Mouse (Mus musculus) heart, embryonic 14.5 days (tissue): ENCODE data around the gene Glod4. TPM values are rescaled to one million over a fixed set of nuclear protein-coding genes. Genes with fewer than 3 reads are reported as not detected.

ENCODE experiments used
- ATAC-seq: fragments of 200-750 bp; cut with Nextera tagmentation; 2 replicates; pipeline ENCODE4 v1.8.0; 2017; ENCODE audit warnings: low read depth, moderate TSS enrichment; ENCODE audit not compliant: insufficient number of reproducible peaks, insufficient read depth, low FRiP score
- H3K27ac ChIP-seq, 2 experiments: fragments of 200-500 bp in 1 of 2; fragments of 300-500 bp in 1 of 2; sonication (generic) in 1 of 2; replicated peaks in 1 of 2; 2 replicates each; pipeline ENCODE4 v1.5.1; 2012 to 2014; ENCODE audit warnings: low read depth in 2 of 2, low read length in 2 of 2, control low read depth in 1 of 2, mild to moderate bottlenecking in 1 of 2, mixed read lengths in 1 of 2; ENCODE audit not compliant: control insufficient read depth in 1 of 2, insufficient read depth in 1 of 2
- H3K27me3 ChIP-seq: fragments of 300-500 bp; sonication (generic); 2 replicates; pipeline ENCODE4 v1.6.1; 2014; ENCODE audit warnings: mild to moderate bottlenecking, low read length, control low read depth; ENCODE audit not compliant: control insufficient read depth, insufficient read depth
- H3K36me3 ChIP-seq: fragments of 300-500 bp; sonication (generic); 2 replicates; pipeline ENCODE4 v1.6.1; 2014; ENCODE audit warnings: mild to moderate bottlenecking, control low read depth, low read length, mixed read lengths; ENCODE audit not compliant: control insufficient read depth, insufficient read depth
- H3K4me1 ChIP-seq, 2 experiments: fragments of 200-500 bp in 1 of 2; fragments of 300-500 bp in 1 of 2; sonication (generic) in 1 of 2; 2 replicates each; pipeline ENCODE4 v1.6.1; 2012 to 2014; ENCODE audit warnings: low read length in 2 of 2, control low read depth in 1 of 2, mixed read lengths in 1 of 2; ENCODE audit not compliant: control insufficient read depth in 2 of 2, insufficient read depth in 2 of 2
- H3K4me2 ChIP-seq: fragments of 300-500 bp; sonication (generic); 2 replicates; pipeline ENCODE4 v1.6.1; 2014; ENCODE audit warnings: mild to moderate bottlenecking, low read length
- H3K4me3 ChIP-seq, 2 experiments: fragments of 200-500 bp in 1 of 2; fragments of 300-500 bp in 1 of 2; sonication (generic) in 1 of 2; 2 replicates each; pipeline ENCODE4 v1.5.1; 2012 to 2014; ENCODE audit warnings: low read length in 2 of 2, mild to moderate bottlenecking in 2 of 2, control low read depth in 1 of 2, low read depth in 1 of 2, moderate library complexity in 1 of 2; ENCODE audit not compliant: control insufficient read depth in 1 of 2, insufficient read depth in 1 of 2
- H3K9ac ChIP-seq: fragments of 300-500 bp; sonication (generic); 2 replicates; pipeline ENCODE4 v1.6.1; 2014; ENCODE audit warnings: mild to moderate bottlenecking, low read length
- H3K9me3 ChIP-seq: fragments of 300-500 bp; sonication (generic); 2 replicates; pipeline ENCODE4 v1.6.1; 2016; ENCODE audit warnings: low read length, control low read depth; ENCODE audit not compliant: control insufficient read depth
- WGBS: fragments of 180-500 bp; shearing (Covaris S2); extraction: QIAGEN DNeasy Blood & Tissue Kit; methylation state at CpG from one replicate; pipeline ENCODE4 v1.1.7; 2014; 5-methylcytosine and 5-hydroxymethylcytosine counted together
- polyA plus RNA-seq: library from polyadenylated mRNA; unstranded; fragments of >200 nt; fragmentation: Nextera tagmentation; extraction: Ambion mirVana; gene quantifications from 2 replicates; pipeline ENCODE4 v1.2.1, GENCODE M21; 2014

Gene Glod4
- polyA plus RNA-seq, 1 experiment from 2014 or later = 138 TPM

GRCm38 (mm10) chr11:76170207-76170606 lies 73.3 kb downstream of the Glod4 start:
- Histone ChIP-seq H3K4me1 (no peaks in the 10 kb centered on the region), H3K4me3 (no peak overlapping the region), H3K9ac (no peak overlapping the region), H3K27me3 (no peaks in the 10 kb centered on the region), H3K4me2 (no peak overlapping the region), H3K27ac (no peak overlapping the region), H3K9me3 (no peaks in the 10 kb centered on the region), H3K36me3 (peaks cover 26% of the 10 kb centered on the region)
- no peak for ATAC-seq
- WGBS = 68% methylated on average over 5 of the region's 5 CpGs

- H3K9ac ChIP-seq = no peak overlapping the region
- no peaks in the 10 kb centered on the region for H3K9me3 ChIP-seq
- H3K4me3 ChIP-seq = no peak overlapping the region
- peaks cover 23% of the 10 kb centered on the region for H3K36me3 ChIP-seq
- no peak overlapping the region for H3K27ac ChIP-seq
- ATAC-seq = no peak
- WGBS = 81% methylated on average over 3 of the region's 3 CpGs
- H3K4me1 ChIP-seq = no peaks in the 10 kb centered on the region
- H3K27me3 ChIP-seq = no peaks in the 10 kb centered on the region
- H3K4me2 ChIP-seq = no peak overlapping the region
Observed at GRCm38 (mm10) chr11:76168976-76169375, 74.5 kb downstream of the Glod4 start.

- H3K9me3 ChIP-seq = no peaks in the 10 kb centered on the region
- H3K27ac ChIP-seq = no peak overlapping the region
- H3K4me2 ChIP-seq = no peak overlapping the region
- no peaks in the 10 kb centered on the region for H3K4me1 ChIP-seq
- H3K9ac ChIP-seq = no peak overlapping the region
- H3K4me3 ChIP-seq = no peak overlapping the region
- no peaks in the 10 kb centered on the region for H3K27me3 ChIP-seq
- peaks cover 24% of the 10 kb centered on the region for H3K36me3 ChIP-seq
- ATAC-seq = no peak
- WGBS = 30% methylated on average over 5 of the region's 5 CpGs
Observed at GRCm38 (mm10) chr11:76167079-76167765, 76.3 kb downstream of the Glod4 start.

GRCm38 (mm10) chr11:76166657-76167056 lies 76.9 kb downstream of the Glod4 start:
- H3K36me3 ChIP-seq = peaks cover 20% of the 10 kb centered on the region
- no peaks in the 10 kb centered on the region for H3K27me3 ChIP-seq
- no peak overlapping the region for H3K4me2 ChIP-seq
- H3K9ac ChIP-seq = no peak overlapping the region
- WGBS = 91% methylated on average over 4 of the region's 4 CpGs
- H3K4me3 ChIP-seq = no peak overlapping the region
- no peaks in the 10 kb centered on the region for H3K4me1 ChIP-seq
- H3K9me3 ChIP-seq = no peaks in the 10 kb centered on the region
- no peak for ATAC-seq
- H3K27ac ChIP-seq = no peak overlapping the region

GRCm38 (mm10) chr11:76160251-76160650 lies 83.3 kb downstream of the Glod4 start:
- Histone ChIP-seq H3K27me3 (no peaks in the 10 kb centered on the region), H3K36me3 (peaks cover 48% of the 10 kb centered on the region), H3K27ac (no peak overlapping the region), H3K9ac (no peak overlapping the region), H3K4me3 (no peak overlapping the region), H3K4me1 (peaks cover 0 to 7% of the 10 kb centered on the region in 2 experiments; a peak in 3 of 4 replicates), H3K9me3 (no peaks in the 10 kb centered on the region), H3K4me2 (no peak overlapping the region)
- 41% methylated on average over 6 of the region's 6 CpGs for WGBS
- no peak for ATAC-seq

GRCm38 (mm10) chr11:76158375-76158774 lies 85.2 kb downstream of the Glod4 start:
- H3K9me3 ChIP-seq = no peaks in the 10 kb centered on the region
- H3K27ac ChIP-seq = no peak overlapping the region
- H3K36me3 ChIP-seq = peaks cover 55% of the 10 kb centered on the region
- H3K4me3 ChIP-seq = no peak overlapping the region
- H3K4me1 ChIP-seq = peaks cover 0 to 7% of the 10 kb centered on the region in 2 experiments; a peak in 3 of 4 replicates
- ATAC-seq = no peak
- no peak overlapping the region for H3K4me2 ChIP-seq
- H3K9ac ChIP-seq = no peak overlapping the region
- WGBS = 85% methylated on average over 2 of the region's 2 CpGs
- H3K27me3 ChIP-seq = no peaks in the 10 kb centered on the region

GRCm38 (mm10) chr11:76154861-76155260 lies 88.7 kb downstream of the Glod4 start:
- H3K9me3 ChIP-seq = no peaks in the 10 kb centered on the region
- H3K27me3 ChIP-seq = no peaks in the 10 kb centered on the region
- H3K4me3 ChIP-seq = no peak overlapping the region
- peaks cover 0 to under 1% of the 10 kb centered on the region in 2 experiments; a peak in 2 of 4 replicates for H3K4me1 ChIP-seq
- no peak for ATAC-seq
- H3K4me2 ChIP-seq = no peak overlapping the region
- 74% methylated on average over 2 of the region's 2 CpGs for WGBS
- H3K9ac ChIP-seq = no peak overlapping the region
- H3K27ac ChIP-seq = no peak overlapping the region
- H3K36me3 ChIP-seq = peaks cover 36% of the 10 kb centered on the region

GRCm38 (mm10) chr11:76154200-76154599 lies 89.3 kb downstream of the Glod4 start:
- no peaks in the 10 kb centered on the region for H3K27me3 ChIP-seq
- no peak overlapping the region for H3K4me3 ChIP-seq
- no peak overlapping the region for H3K27ac ChIP-seq
- no peak overlapping the region for H3K9ac ChIP-seq
- H3K4me1 ChIP-seq = no peaks in the 10 kb centered on the region
- 92% methylated on average over 2 of the region's 2 CpGs for WGBS
- no peak overlapping the region for H3K4me2 ChIP-seq
- H3K36me3 ChIP-seq = peaks cover 35% of the 10 kb centered on the region
- ATAC-seq = no peak
- no peaks in the 10 kb centered on the region for H3K9me3 ChIP-seq
